Mouse (Mus musculus) spleen, adult 18-20 months (tissue): ENCODE measurements around the gene Mroh2a.
A peak's percentile ranks its signal among the peaks of the same experiment; 100 is the strongest.

Experiments used
- DNase-seq, 2 experiments: peaks; one replicate each; pipeline ENCODE4 v3.0.0; 2022; ENCODE audit warnings: mixed read lengths in 2 of 2

The Mroh2a gene

GRCm38 (mm10) chr1:88260604-88261377 is 34.0 kb downstream of the Mroh2a start:
- DNase-seq: peak in 1 of 2 experiments; percentile 6

GRCm38 (mm10) chr1:88261706-88262105 is 34.9 kb downstream of the Mroh2a start:
- DNase-seq: peak in 1 of 2 experiments; percentile 23

- peak in 1 of 2 experiments; percentile 15 for DNase-seq
Observed at GRCm38 (mm10) chr1:88262255-88262654, 35.5 kb downstream of the Mroh2a start.

GRCm38 (mm10) chr1:88262961-88263360 is 36.2 kb downstream of the Mroh2a start:
- no peak for DNase-seq

GRCm38 (mm10) chr1:88263778-88264177 is 37.0 kb downstream of the Mroh2a start:
- peak in 1 of 2 experiments; percentile 15 for DNase-seq

GRCm38 (mm10) chr1:88264237-88264868 is 37.6 kb downstream of the Mroh2a start:
- no peak for DNase-seq

GRCm38 (mm10) chr1:88264869-88265240 is 38.1 kb downstream of the Mroh2a start:
- DNase-seq: peak in 1 of 2 experiments; percentile 12

- DNase-seq: peak in 1 of 2 experiments; percentile 17
Observed at GRCm38 (mm10) chr1:88266123-88266522, 39.3 kb downstream of the Mroh2a start.

GRCm38 (mm10) chr1:88267489-88267888 is 40.7 kb downstream of the Mroh2a start:
- DNase-seq: no peak

- DNase-seq: no peak
Observed at GRCm38 (mm10) chr1:88268070-88268469, 41.3 kb downstream of the Mroh2a start.

- peak in 1 of 2 experiments; percentile 7 for DNase-seq
Observed at GRCm38 (mm10) chr1:88269539-88270309, 42.9 kb downstream of the Mroh2a start.

GRCm38 (mm10) chr1:88272851-88273250 is 46.1 kb downstream of the Mroh2a start:
- DNase-seq: peak in 1 of 2 experiments; percentile 2

GRCm38 (mm10) chr1:88273326-88273725 is 46.5 kb downstream of the Mroh2a start:
- peak in 1 of 2 experiments; percentile 12 for DNase-seq

- DNase-seq: peak in 1 of 2 experiments; percentile 3
Observed at GRCm38 (mm10) chr1:88273832-88274231, 47.0 kb downstream of the Mroh2a start.

GRCm38 (mm10) chr1:88274371-88275077 is 47.7 kb downstream of the Mroh2a start:
- peak in 1 of 2 experiments; percentile 17 for DNase-seq

- no peak for DNase-seq
Observed at GRCm38 (mm10) chr1:88275078-88275680, 48.4 kb downstream of the Mroh2a start.

- DNase-seq: no peak
Observed at GRCm38 (mm10) chr1:88275698-88276523, 49.1 kb downstream of the Mroh2a start.

GRCm38 (mm10) chr1:88276524-88277097 is 49.8 kb downstream of the Mroh2a start:
- no peak for DNase-seq

- DNase-seq: peak; percentile 100
Observed at GRCm38 (mm10) chr1:88277098-88277817, 50.5 kb downstream of the Mroh2a start, which contains the start of the genes Hjurp and Trpm8. TSS of gene Hjurp (minus strand) at chr1:88277633. TSS of gene Trpm8 (plus strand) at chr1:88277661.
